Mouse (Mus musculus): ENCODE data around the gene Telo2.
"Not testable (repeated sequence)": the region's sequence is repeated elsewhere in the genome, so short reads cannot be mapped to it uniquely, and the experiment has no call there.

Telo2 gene

GRCm38 (mm10) chr17:25115664-25116432, at the start of gene Telo2:
Gene Telo2, minus strand, starts transcription at chr17:25115967.
- peak; percentile 75 to 88 for DNase-seq (ENCODE audit: low spot score in 2 of 2)

- DNase-seq (ENCODE audit: low spot score in 2 of 2): no peak
Observed at GRCm38 (mm10) chr17:25164770-25165169, 49.0 kb upstream of the Telo2 start.

- DNase-seq (ENCODE audit: low spot score in 2 of 2): no peak
Observed at GRCm38 (mm10) chr17:25163387-25163786, 47.6 kb upstream of the Telo2 start.

GRCm38 (mm10) chr17:25162161-25162560, 46.4 kb upstream of the Telo2 start, which contains the start of gene Ccdc154:
Gene Ccdc154, plus strand, starts transcription at chr17:25162461.
- DNase-seq (ENCODE audit: low spot score in 2 of 2): no peak

GRCm38 (mm10) chr17:25139960-25140359, 24.2 kb upstream of the Telo2 start:
- no peak for DNase-seq (ENCODE audit: low spot score in 2 of 2)

- no peak for DNase-seq (ENCODE audit: low spot score in 2 of 2)
Observed at GRCm38 (mm10) chr17:25138803-25139202, 23.0 kb upstream of the Telo2 start.

GRCm38 (mm10) chr17:25135622-25136021, 19.9 kb upstream of the Telo2 start:
- no peak for DNase-seq (ENCODE audit: low spot score in 2 of 2)

GRCm38 (mm10) chr17:25133275-25133698, 17.5 kb upstream of the Telo2 start, which contains the start of gene Clcn7:
Gene Clcn7, plus strand, starts transcription at chr17:25133391.
- peak; percentile 92 to 94 for DNase-seq (ENCODE audit: low spot score in 2 of 2)

- DNase-seq (ENCODE audit: low spot score in 2 of 2): no peak
Observed at GRCm38 (mm10) chr17:25130060-25130459, 14.3 kb upstream of the Telo2 start.

GRCm38 (mm10) chr17:25127681-25128080, 11.9 kb upstream of the Telo2 start:
- DNase-seq (ENCODE audit: low spot score in 2 of 2): no peak

GRCm38 (mm10) chr17:25127079-25127478, 11.3 kb upstream of the Telo2 start:
- DNase-seq (ENCODE audit: low spot score in 2 of 2): no peak

- not testable (repeated sequence) for DNase-seq (ENCODE audit: low spot score in 2 of 2)
Observed at GRCm38 (mm10) chr17:25125442-25126060, 9.8 kb upstream of the Telo2 start.

GRCm38 (mm10) chr17:25123979-25124378, 8.2 kb upstream of the Telo2 start:
- no peak for DNase-seq (ENCODE audit: low spot score in 2 of 2)

GRCm38 (mm10) chr17:25120406-25120805, 4.6 kb upstream of the Telo2 start, which contains the start of gene Ptx4:
Gene Ptx4, plus strand, starts transcription at chr17:25120760.
- DNase-seq (ENCODE audit: low spot score in 2 of 2): no peak

- DNase-seq (ENCODE audit: low spot score in 2 of 2): no peak
Observed at GRCm38 (mm10) chr17:25117263-25117662, 1.5 kb upstream of the Telo2 start.

GRCm38 (mm10) chr17:25114908-25115645, 690 bp downstream of the Telo2 start:
- DNase-seq (ENCODE audit: low spot score in 2 of 2): no peak

- no peak for DNase-seq (ENCODE audit: low spot score in 2 of 2)
Observed at GRCm38 (mm10) chr17:25112423-25112810, 3.4 kb downstream of the Telo2 start.

- no peak for DNase-seq (ENCODE audit: low spot score in 2 of 2)
Observed at GRCm38 (mm10) chr17:25111739-25112422, 3.9 kb downstream of the Telo2 start.

- DNase-seq (ENCODE audit: low spot score in 2 of 2): no peak
Observed at GRCm38 (mm10) chr17:25111220-25111619, 4.5 kb downstream of the Telo2 start.

- DNase-seq (ENCODE audit: low spot score in 2 of 2): no peak
Observed at GRCm38 (mm10) chr17:25110590-25110989, 5.2 kb downstream of the Telo2 start.

- no peak for DNase-seq (ENCODE audit: low spot score in 2 of 2)
Observed at GRCm38 (mm10) chr17:25109578-25109977, 6.2 kb downstream of the Telo2 start.

GRCm38 (mm10) chr17:25107786-25108185, 8.0 kb downstream of the Telo2 start:
- no peak for DNase-seq (ENCODE audit: low spot score in 2 of 2)
